Mouse (Mus musculus) heart, postnatal 36 days (tissue): ENCODE results near the gene Oprm1. TPM values are rescaled to one million over a fixed set of nuclear protein-coding genes. Genes with fewer than 3 reads are reported as not detected.

ENCODE experiments used
- DNase-seq, 2 experiments: peaks; one replicate each; pipeline ENCODE4 v3.0.0; 2021 to 2022
- intact Hi-C: fragments of 180-260 bp; cut with DNase I; formaldehyde crosslinking; loops from one replicate; pipeline ENCODE4 v1.15.1; 2025
- total RNA-seq, 2 experiments: library from RNA; stranded (reverse); gene quantifications; 2 replicates each; pipeline ENCODE4 v1.2.3; 2021

Gene Oprm1
- total RNA-seq, 2 experiments from 2014 or later = not detected

DNA sequence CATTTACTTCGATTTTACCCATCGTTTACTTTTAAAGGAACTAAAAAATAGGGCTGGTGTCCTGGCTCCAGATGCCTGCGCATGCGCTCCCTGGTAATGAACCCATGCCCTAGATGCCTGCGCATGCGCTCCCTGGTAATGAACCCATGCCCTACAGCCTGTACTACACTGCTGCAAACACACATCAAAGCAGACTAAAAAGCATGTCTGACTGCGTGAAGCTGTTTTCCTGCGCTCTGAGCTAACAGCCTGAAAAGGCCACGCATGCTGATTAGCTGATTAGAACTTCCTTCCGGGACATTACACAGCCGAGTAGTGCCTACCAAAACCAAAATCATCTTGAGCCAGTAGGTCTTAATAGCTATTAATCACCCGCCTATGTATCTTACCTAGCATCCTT is 277.2 kb downstream of the Oprm1 start:
- intact Hi-C loops = no loop called here
- no peak for DNase-seq

DNA sequence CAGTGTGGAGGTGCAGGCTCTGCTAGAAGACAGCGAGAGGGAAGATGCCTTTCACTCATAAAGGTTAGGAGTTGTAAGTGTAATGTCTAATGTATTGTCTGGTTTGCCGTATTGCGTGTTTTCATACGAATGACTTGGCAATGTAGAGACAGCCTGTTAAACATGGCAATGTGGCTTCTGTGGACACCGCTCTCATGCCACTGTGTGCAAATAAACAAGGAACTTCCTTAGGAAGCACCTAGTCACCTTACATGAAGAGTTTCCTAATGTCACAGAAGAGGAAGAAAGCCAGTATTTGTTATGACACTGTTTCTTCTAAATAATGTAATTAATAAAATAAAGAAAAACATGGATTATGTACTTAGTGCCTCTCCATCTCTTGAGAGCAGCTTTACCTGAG is 278.9 kb downstream of the Oprm1 start:
- DNase-seq = no peak
- intact Hi-C loops = no loop called here

DNA sequence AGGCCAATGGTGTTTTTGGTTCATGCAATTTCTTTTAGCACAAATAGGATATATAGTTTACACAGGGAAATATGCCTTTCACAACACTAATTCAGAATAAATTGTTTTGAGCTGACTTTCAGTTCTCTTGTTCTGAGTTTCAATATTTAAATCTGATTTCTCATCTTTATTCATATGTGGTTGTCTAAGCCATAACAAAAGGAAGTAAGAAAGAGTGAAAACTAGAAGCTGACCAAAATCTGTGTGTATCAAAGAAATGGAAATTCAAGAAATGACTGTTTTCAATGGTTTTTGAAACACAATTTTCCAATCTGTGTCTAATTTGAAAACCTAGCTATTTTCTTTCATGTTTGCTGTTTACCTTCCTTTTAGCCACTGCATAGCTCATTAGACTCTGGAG is 282.7 kb downstream of the Oprm1 start:
- intact Hi-C loops = no loop called here
- DNase-seq = no peak

DNA sequence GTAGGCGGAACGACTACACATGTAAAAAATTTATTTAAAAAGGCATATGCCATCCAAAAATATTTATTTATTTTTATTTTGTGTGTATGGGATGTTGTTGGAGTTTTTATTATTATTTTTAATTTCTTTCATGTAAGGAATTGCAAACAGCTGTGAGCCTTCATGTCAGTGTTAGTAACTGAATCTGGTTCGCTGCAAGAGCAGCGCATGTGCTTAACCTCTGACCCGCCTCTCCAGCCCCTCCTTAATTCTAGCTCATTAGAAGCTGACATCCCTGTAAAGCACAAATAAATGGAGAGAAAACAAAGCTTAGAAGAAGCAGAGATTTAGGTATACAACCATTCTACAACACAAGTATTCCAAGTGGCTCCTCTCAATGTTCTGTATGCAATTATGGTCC is 285.6 kb downstream of the Oprm1 start:
- intact Hi-C loops = no loop called here
- DNase-seq = no peak

DNA sequence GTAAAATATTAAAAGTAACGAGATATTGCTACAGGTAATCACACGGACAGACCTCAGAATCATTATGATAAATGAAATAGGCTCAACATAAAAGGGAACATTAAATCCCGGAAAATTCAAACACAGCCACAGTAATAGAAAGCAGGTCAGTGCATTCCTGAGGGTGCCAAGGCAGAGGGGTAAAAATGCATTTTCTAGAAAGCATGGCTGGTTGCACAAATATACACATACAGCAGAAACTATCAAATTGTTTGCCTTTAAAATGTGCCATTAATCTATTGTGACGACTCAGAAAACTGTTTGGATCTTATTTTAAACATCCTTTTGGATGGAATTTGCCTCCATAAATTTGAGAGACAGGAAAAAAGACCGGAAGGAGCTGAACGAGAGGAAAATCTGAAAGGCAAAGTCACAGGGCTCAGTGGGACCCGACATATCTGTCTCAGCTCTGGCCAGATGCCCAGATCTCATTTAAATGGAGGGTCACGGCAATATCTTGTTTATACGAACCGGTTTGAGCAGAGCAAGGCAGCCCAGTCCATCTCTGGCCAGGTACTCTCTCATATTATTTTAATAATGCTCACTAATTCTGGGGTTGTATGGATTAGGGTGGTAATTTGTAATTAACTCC is 289.1 kb downstream of the Oprm1 start:
- intact Hi-C loops = no loop called here
- no peak for DNase-seq

DNA sequence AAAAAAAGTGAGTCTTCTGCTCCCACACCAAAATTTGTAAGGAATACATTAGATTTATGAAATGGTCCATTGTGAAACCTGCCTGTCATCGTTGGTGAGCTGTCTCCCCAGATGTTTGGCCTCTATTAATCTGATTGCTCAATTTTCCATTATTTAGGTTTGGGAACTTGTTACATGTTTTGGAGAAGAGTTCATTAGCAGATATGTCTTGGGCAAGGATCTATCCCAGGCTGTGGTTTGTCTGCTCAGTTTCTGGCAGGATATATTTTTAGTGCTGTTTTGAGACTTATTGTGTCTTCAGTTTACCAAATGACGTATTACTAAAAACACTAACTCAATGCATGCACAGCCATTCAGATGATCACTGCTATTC is 289.6 kb downstream of the Oprm1 start:
- DNase-seq = no peak
- intact Hi-C loops = no loop called here

DNA sequence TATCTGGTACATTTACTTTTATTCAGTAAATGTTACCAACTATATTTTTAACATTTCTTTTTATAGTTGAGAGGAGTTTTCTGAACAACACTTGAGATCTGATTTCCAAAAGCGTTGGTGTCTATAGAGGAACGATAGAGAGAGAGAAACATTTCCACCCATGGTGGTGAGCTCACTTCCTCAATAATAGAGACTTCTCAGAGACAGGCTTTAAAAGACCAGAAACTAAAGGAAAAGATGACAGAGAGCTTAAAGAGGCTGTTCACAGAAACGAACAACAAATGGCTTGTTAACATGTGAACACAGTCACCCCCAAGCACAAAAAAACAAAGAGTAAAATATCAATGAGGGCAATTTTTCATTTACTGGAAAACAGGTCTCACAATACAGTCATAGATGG is 291.6 kb downstream of the Oprm1 start:
- no peak for DNase-seq
- intact Hi-C loops = no loop called here

DNA sequence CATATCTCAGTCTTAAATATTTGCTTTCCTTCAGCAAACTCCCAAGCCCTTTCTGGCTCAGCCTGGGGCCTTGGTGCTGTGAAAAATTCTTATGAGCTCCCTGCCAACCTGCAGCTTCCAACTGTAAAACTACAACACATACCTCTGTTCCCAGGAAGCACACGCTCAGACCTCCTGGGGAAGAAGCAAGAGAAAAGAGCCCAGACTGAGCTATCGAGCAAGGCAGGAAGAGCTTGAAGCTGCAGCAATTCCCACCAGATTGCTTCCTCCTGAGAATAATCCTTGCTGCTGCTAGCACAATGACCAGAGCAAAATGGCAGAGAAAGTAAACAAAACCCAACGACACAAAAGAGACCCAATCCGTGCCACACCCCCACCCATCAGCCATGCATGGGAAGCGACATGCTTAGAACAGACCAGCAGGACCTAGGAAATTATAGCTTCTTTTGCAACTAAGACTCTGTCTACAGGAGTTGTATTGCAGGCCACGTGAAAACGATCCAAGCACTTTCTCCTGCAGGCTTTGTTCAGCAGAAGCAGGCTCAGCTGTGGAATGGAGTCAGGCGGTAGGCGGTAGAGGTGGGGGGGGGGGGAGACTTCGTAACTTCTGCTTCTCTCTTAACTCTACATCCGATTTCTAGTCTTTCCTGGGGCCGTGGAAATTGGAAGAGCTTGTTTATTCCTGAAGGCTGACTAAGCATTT is 294.2 kb downstream of the Oprm1 start, which contains the start of gene Ipcef1:
TSS of gene Ipcef1 (minus strand) at position 164 of the 703 bp plus-strand sequence.
- intact Hi-C loops = no loop called here
- no peak for DNase-seq

DNA sequence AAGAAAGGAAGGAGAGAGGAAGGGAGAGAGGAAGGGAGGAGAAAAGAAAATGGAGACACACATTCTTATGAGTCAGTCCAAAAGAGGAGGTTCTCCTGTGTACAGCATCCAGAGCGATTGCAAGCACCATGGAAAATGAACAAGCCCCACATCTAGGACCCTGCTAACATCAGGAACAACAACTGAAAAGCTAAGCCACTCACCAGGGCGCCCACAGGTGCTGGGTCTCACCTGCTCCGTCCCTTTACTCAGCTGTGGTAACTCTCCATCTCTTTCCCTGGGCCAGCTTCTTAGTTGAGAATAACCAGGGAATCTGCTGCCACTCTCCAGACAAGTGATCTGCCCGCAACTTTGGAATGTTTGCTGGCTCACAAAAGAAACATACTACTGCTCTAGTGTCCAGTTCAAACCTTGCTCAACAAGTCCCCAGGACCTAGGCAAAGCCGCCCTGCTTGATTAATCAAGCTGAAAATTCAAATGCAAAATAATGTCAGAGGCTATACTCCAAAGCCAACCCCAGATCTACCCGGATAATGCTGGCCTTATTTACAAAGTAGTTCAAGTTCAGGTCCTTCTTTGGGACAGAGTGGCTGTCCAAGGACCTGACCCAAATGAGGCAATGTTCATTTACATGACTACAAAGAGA is 296.4 kb downstream of the Oprm1 start:
- DNase-seq = no peak
- intact Hi-C loops = no loop called here

DNA sequence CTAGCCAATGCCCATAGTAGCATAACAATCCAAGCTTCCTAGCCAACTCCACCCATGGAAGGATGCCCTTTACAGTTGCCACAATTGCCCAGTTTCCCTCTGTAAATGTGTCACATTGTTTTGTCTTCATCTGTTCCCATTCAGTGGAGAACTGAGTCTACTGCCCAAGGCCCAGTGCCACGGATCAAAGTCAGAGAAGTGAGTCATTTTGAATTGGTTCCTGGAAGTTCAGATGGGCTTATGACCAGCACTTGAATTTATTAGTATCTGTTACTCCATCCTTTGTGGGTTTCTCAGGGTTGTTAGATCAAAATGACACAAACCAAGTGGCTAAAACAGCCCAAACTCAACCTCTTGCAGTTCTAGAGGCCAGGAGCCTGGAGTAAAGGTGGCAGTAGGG is 299.2 kb downstream of the Oprm1 start:
- intact Hi-C loops = no loop called here
- no peak for DNase-seq

DNA sequence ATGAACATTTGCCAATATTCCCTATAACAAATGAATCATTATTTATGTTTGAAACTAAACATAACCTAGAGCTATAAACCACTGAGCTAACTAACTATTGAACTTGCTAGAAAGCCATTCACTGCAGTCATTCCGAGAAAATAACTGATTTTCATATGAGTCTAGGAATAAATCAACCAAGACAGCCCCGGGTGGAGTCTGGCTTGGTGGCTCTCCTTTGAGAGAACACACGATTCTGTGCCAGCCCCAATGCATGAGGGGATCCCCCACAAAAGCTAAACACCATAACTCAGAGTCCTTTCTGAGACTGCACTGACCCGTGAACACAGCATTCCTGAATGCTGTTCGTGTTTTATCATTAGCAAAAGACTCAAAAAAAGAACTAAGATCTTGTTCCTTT is 302.0 kb downstream of the Oprm1 start:
- intact Hi-C loops = no loop called here
- no peak for DNase-seq

DNA sequence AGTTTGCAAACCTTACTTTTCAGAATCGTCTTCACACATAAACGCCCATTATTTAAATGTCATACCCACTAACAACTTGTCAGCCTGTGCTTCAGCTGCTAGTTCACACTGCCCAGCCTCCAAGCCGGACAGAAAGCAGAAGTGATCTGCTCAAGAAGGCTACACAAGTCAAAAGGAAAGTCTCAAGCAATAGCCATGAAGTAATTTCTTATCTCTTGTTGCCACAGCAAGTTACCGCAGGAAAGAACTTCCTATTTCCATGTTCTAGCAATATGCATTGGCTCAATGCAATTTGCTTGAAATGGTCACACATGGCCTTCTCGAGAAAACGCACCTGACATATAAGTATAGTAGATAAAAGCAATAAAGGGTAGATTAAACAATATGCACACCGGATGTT is 304.7 kb downstream of the Oprm1 start:
- no peak for DNase-seq
- intact Hi-C loops = no loop called here

DNA sequence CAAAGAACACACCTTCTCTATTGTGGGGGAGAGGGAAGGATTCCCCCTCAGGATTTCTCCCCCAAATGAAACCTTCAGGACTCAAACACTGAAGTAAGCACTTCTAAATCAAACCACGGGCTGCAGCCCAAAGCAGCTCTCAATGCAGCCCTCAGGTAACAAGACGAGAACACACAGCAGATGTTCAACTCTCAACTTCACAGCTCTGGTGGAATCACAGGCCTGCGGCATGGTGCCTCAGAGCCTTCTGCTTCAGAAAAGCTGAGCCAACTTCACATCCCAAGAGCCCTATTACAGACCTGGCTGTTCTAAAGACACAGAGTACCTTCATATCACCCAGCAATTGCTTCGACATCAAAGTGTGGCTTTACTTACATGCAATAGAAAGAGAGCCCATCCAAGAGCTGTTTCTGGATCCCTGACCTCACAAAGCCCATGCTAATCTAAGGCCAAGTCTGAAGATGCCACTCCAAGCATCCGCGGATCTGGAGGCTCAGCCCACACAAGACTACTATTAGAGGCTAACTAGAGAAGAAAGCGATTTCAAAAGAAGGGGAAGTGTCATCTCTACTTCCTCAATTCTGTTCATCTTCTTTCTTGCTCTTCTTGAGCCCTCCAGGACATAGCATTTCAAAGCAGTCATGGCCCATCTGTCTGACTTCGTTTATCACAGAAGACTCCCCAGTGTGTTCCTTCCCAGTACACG is 305.6 kb downstream of the Oprm1 start:
- DNase-seq = no peak
- intact Hi-C loops = no loop called here

DNA sequence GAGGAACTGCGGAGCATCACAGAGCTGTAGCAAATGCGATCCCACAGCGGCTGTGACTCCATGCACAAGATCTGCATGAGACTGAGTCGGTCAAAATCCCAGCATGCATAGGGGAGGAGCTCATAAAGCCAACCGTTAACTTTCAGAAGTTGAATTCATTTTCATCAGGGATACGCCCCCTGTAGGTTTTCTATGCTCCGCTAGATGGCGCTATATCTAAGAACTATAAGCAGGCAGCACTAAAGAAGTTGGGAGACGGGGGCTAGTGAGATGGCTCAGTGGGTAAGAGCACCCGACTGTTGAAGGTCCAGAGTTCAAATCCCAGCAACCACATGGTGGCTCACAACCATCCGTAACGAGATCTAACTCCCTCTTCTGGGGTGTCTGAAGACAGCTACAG is 310.3 kb downstream of the Oprm1 start:
- DNase-seq = no peak
- intact Hi-C loops = no loop called here

DNA sequence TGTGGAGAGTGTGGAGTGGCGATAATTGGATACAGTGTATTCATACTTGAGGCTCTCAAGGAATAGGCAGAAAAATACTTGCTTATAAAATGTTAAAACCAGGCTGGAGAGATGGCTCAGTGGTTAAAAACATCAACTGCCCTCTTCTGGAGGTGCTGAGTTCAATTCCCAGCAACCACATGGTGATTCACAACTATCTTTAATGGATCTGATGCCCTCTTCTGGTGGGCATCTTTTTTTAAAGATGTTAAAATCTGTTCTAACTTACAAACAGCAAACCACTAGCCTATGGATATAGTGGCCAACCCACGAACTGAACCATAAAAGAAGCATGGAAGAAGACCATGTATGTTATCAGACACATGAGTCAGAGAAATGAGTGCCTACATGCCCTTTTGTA is 310.8 kb downstream of the Oprm1 start:
- intact Hi-C loops = no loop called here
- no peak for DNase-seq

DNA sequence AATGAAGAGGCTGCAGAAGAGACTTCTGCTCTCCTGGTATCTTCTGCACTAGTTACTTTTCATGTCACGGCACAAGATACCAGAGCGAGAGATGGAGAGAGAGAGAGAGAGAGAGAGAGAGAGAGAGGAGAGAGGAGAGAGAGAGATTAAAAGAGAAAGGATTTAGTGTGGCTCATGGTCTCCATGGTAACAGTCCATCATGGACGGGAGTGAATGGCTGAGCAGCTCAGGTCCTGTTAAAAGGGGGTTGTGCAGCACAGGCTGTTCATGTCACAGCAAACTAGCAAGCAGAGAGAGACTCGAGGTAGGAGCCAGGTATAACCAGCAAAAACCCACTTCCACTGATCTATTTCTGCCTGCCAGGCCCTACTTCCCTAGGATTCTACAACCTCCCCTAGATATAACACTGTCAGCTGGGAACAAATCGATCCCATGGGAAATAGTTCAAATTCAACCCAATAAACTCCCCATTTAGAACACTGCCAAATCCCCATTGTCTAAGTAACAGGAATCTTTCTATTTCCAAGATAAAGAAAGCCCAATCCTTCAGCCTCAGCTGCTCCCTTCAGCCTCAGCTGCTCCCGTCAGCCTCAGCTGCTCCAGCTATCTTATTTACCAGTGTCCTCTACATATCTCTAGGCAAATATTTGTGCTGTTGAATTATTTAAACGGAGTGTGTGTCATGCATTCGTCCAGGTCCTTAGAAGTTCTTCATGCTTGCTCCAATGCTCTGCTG is 312.0 kb downstream of the Oprm1 start:
- intact Hi-C loops = loop anchor here (10.0 kb wide), 1 partner anchor 1035 kb away; no protein-coding TSS in a partner anchor

DNA sequence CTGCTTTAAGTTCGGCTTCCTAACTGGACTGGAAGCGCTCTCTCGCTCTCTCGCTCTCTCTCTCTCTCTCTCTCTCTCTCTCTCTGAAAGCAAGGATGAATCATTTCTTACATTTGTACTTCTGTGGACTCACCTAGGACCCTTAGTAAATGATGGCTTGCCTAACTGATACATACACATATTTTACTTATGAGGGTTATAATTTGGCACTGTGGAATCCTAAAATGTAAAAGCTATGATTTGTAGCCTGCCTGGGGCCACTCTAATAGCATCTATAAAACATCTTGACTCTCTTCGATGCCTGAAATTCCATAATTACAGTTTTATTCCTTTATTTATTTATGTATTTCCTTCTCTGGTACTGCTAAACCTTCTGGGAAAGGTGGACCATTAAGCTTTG is 312.6 kb downstream of the Oprm1 start:
- intact Hi-C loops = loop anchor here (10.0 kb wide), 1 partner anchor 1036 kb away; no protein-coding TSS in a partner anchor
- no peak for DNase-seq

More for the DNA sequence above, 312.0 kb downstream of the Oprm1 start:
- DNase-seq = no peak

DNA sequence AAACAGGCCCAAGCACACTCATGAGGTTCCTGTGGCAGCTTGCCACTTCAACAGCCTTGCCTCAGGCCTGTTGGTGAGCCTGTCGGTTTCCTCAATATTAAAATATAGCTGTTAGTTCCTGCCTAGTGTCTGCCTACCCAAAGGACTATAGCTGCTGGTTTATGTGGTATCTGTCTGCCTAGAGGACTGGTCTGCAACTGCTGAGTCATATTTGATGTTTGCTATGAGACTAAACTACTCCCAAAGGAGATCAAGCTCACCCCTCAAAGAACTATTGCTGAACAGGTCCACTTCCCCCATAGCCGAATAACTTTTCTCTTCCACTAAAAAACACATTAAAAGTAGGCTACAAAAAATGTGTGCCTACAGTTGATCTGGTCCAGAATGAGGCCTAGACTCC is 315.9 kb downstream of the Oprm1 start:
- intact Hi-C loops = loop anchor here (10.0 kb wide), 1 partner anchor 1039 kb away; no protein-coding TSS in a partner anchor
- DNase-seq = no peak

DNA sequence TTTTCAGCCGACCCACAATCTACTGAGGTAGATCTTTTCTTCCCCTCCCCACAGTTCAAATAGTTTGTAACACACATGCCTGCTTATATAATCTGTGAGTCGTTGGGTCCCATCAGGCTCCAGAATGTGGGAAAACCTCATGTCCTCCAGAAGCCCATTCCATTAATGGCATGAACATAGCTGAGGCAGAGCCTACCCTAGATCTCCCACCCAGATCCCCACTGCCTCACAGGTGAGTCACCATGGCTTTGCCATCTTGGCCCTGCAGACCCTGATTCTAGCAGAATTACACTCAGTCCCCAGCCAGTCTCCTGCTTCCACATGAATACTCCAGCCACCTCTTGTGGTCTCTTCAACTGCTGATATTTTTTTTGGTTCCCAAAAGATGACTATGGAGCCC is 317.4 kb downstream of the Oprm1 start:
- intact Hi-C loops = loop anchor here (1.0 to 10.0 kb wide), 3 partner anchors 137 to 1041 kb away; partner anchors contain the start of gene Cnksr3
- DNase-seq = no peak

DNA sequence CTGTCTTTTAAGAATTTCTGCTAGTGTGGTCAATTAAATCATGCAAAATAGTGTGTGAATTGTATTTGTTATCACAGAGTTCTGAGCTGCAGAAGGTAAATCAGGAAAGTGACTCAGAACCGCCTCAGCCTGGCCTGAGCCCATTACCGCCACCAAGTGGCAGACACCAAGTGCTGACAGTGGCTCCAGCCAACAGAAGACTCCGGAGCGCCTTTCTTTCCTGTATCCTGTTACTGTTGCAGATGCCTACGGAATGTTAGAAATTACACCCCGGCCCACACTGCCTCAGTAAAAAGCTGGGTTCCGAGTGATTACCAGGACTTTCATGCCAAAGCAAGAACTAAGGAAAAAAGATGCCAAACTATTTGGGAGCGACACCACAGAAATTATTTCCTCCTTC is 317.9 kb downstream of the Oprm1 start:
- intact Hi-C loops = loop anchor here (1.0 to 10.0 kb wide), 3 partner anchors 136 to 1041 kb away; partner anchors contain the start of gene Cnksr3
- DNase-seq = peak; percentile 74 to 79
